Comparison of ENCODE assay signal across 16 mouse cellular contexts in the genomic region with DNA sequence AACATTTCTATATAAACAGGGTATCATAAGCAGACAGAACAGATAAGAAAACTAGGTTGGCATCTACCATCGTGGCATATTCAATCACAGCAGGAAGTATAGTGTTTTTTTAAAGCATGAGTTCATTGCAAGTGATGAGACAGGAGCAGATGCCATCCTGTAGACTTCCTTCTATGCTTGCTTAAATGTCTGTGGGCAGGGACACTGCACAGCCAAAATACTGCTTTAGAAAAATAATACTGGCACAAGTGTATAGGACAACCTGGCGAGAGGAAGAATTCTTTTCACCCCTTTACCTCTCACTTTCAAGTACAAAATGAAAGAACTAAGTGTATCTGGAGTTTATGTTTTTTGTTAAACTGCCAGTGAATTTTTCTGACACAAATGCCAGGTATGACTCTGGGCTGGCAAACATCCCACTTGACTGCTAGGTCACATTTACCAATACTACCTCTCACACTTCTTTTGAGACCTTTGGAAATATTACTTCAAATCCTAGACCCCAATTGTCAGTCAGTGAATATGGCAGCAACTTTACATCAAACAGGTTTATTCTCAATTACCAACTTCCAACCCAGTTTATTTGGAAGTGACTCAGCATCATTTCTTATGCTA.
A peak's percentile ranks its signal among the peaks of the same experiment; 100 is the strongest.
DNase-seq lines count a peak whose midpoint lies in the region; TF ChIP-seq lines count a peak whose summit lies in the region.
"Had no signal": no experiment of that assay in that cellular context is flagged by ENCODE, and none has a peak within 500 bp of the region (broad histone marks: within the 10 kb centered on the region; RNA-seq: fewer than 3 reads in every experiment).

No protein-coding gene starts in this region.

- no peak for TF ChIP-seq CTCF in kidney, adult 2 months (conservative IDR thresholded peaks at IDR 0.05; ENCODE audit: insufficient read depth, insufficient read length, low read depth, low read length)

- H3K4me1 ChIP-seq in kidney, adult 2 months (ENCODE audit: control insufficient read depth, insufficient read depth, low read length), result no peaks in the 10 kb centered on the region
- H3K4me1 ChIP-seq: embryonic facial prominence, embryonic 12.5 days; forebrain, embryonic 12.5 days; heart, embryonic 10.5 days; hindbrain, embryonic 12.5 days had no signal

- no peak for TF ChIP-seq POLR2A in kidney, adult 2 months (IDR thresholded peaks at IDR 0.05; ENCODE audit: low read depth, low read length)

- H3K4me3 ChIP-seq in kidney, adult 2 months (ENCODE audit: insufficient read depth, low read depth, low read length), result no peak overlapping the region
- H3K4me3 ChIP-seq: embryonic facial prominence, embryonic 12.5 days; forebrain, embryonic 12.5 days; heart, embryonic 10.5 days; hindbrain, embryonic 12.5 days had no signal

- H3K27ac ChIP-seq in kidney, adult 2 months (ENCODE audit: insufficient read depth, low read depth, low read length), result no peak overlapping the region
- H3K27ac ChIP-seq: embryonic facial prominence, embryonic 12.5 days; forebrain, embryonic 12.5 days; heart, embryonic 10.5 days; hindbrain, embryonic 12.5 days had no signal

- H3K36me3 ChIP-seq in kidney, adult 2 months (ENCODE audit: control insufficient read depth, insufficient read depth, low read length), result no peaks in the 10 kb centered on the region
- H3K36me3 ChIP-seq: embryonic facial prominence, embryonic 12.5 days; forebrain, embryonic 12.5 days; heart, embryonic 10.5 days; hindbrain, embryonic 12.5 days had no signal

- WGBS in kidney, adult 2 months, result 62% methylated on average over 2 of the region's 2 CpGs

- peak; percentile 52 for DNase-seq in cerebellum, adult 11-12 months
- DNase-seq in cerebellum, adult 8-10 months, result peak; percentile 46
- peak; percentile 63 to 64 for DNase-seq in cerebellum, postnatal 14 days
- no peak for DNase-seq in right cerebral cortex, postnatal 14 days
- no peak for DNase-seq in kidney, postnatal 4 days
- DNase-seq in kidney, adult 2 months, result no peak
- DNase-seq: adrenal gland, adult 2 months; adrenal gland, postnatal 25 days; gastrocnemius, postnatal 10 days; heart, adult 18-20 months; heart, postnatal 10 days; heart, postnatal 4 days had no signal

- no peaks in the 10 kb centered on the region for H3K27me3 ChIP-seq in kidney, adult 2 months (replicated peaks; ENCODE audit: control insufficient read depth, insufficient read depth, low read length)
- H3K27me3 ChIP-seq: embryonic facial prominence, embryonic 12.5 days; forebrain, embryonic 12.5 days; hindbrain, embryonic 12.5 days had no signal

Comparison
In these comparisons a context has a peak if more than half of its experiments do, and no peak if none do; other contexts are left out.
1. DNase-seq: peak in cerebellum, adult 11-12 months (single experiment), cerebellum, adult 8-10 months (single experiment) and cerebellum, postnatal 14 days (2 of 2); none in right cerebral cortex, postnatal 14 days (single experiment), kidney, postnatal 4 days (0 of 2) and kidney, adult 2 months (single experiment).